Mouse (Mus musculus) CH12.LX (cell line): ENCODE data around the gene Lrrc63. TPM values are rescaled to one million over a fixed set of nuclear protein-coding genes. Genes with fewer than 3 reads are reported as not detected.

Experiments
- DNase-seq: peaks from one replicate; pipeline ENCODE4 v3.0.0-alpha.2; 2013; ENCODE audit errors: extremely low read depth
- H3K27ac ChIP-seq: 2 replicates; pipeline ENCODE4 v1.5.1; 2012; ENCODE audit warnings: low read depth, mild to moderate bottlenecking, control low read depth, moderate library complexity; ENCODE audit not compliant: insufficient read depth
- H3K27me3 ChIP-seq: replicated peaks from 2 replicates; pipeline ENCODE3; 2012; ENCODE audit warnings: inconsistent platforms
- H3K36me3 ChIP-seq, 2 experiments: replicated peaks in 1 of 2; 2 replicates each; pipeline versions ENCODE3 to v1.6.1; 2012; ENCODE audit warnings: inconsistent platforms in 1 of 2, low read length in 1 of 2, mild to moderate bottlenecking in 1 of 2, mixed read lengths in 1 of 2, moderate library complexity in 1 of 2; ENCODE audit not compliant: control insufficient read depth in 1 of 2, insufficient read depth in 1 of 2
- H3K4me1 ChIP-seq, 2 experiments: 2 replicates each; pipeline ENCODE4 v1.6.1; 2012; ENCODE audit warnings: inconsistent platforms in 1 of 2, moderate library complexity in 1 of 2; ENCODE audit not compliant: insufficient read depth in 2 of 2, control insufficient read depth in 1 of 2
- H3K4me2 ChIP-seq: 2 replicates; pipeline ENCODE4 v1.6.1; 2012; ENCODE audit warnings: low read depth, mild to moderate bottlenecking, control low read depth; ENCODE audit not compliant: poor library complexity, insufficient read depth, severe bottlenecking
- H3K4me3 ChIP-seq, 3 experiments: fragments of 150-350 bp in 1 of 3; sonication (generic) in 1 of 3; replicated peaks in 1 of 3; 2 replicates each; pipeline versions ENCODE3 to v1.5.1; 2011 to 2012; ENCODE audit warnings: low read depth in 2 of 3, low read length in 2 of 3, mild to moderate bottlenecking in 2 of 3, moderate library complexity in 2 of 3, control low read depth in 1 of 3, improper control_type of control experiment in 1 of 3, inconsistent platforms in 1 of 3, mixed read lengths in 1 of 3; ENCODE audit not compliant: poor library complexity in 1 of 3
- H3K79me2 ChIP-seq: replicated peaks from 2 replicates; pipeline ENCODE4 v1.6.1; 2012; ENCODE audit warnings: mild to moderate bottlenecking, moderate library complexity; ENCODE audit not compliant: control insufficient read depth, poor library complexity, insufficient read depth, severe bottlenecking; ENCODE audit errors: extremely low read depth
- H3K9ac ChIP-seq: 2 replicates; pipeline ENCODE4 v1.6.1; 2012; ENCODE audit warnings: low read depth, mild to moderate bottlenecking, control low read depth, moderate library complexity; ENCODE audit not compliant: insufficient read depth
- H3K9me3 ChIP-seq: replicated peaks from 2 replicates; pipeline ENCODE3; 2012; ENCODE audit warnings: low read length, inconsistent platforms, mixed read lengths
- BHLHE40 ChIP-seq: IDR thresholded peaks from 2 replicates; pipeline ENCODE4 v1.6.1; 2011; ENCODE audit warnings: mild to moderate bottlenecking, low read depth, low read length, improper control_type of control experiment
- CHD1 ChIP-seq: IDR thresholded peaks from 2 replicates; pipeline ENCODE4 v1.6.1; 2012; ENCODE audit warnings: low read depth, low read length, improper control_type of control experiment, inconsistent platforms
- CHD2 ChIP-seq: IDR thresholded peaks from 2 replicates; pipeline ENCODE4 v1.6.1; 2011; ENCODE audit warnings: low read length, improper control_type of control experiment
- CTCF ChIP-seq, 2 experiments: IDR thresholded peaks in 1 of 2; conservative IDR thresholded peaks in 1 of 2; 2 replicates each; pipeline ENCODE4 v1.5.1; 2011 to 2012; ENCODE audit warnings: low read depth in 2 of 2, low read length in 2 of 2, improper control_type of control experiment in 1 of 2, inconsistent platforms in 1 of 2, mild to moderate bottlenecking in 1 of 2, moderate library complexity in 1 of 2
- E2F4 ChIP-seq: IDR thresholded peaks from 2 replicates; pipeline ENCODE4 v1.6.1; 2011; ENCODE audit warnings: low read depth, low read length, improper control_type of control experiment; ENCODE audit not compliant: insufficient replicate concordance
- ELF1 ChIP-seq: IDR thresholded peaks from 2 replicates; pipeline ENCODE4 v1.6.1; 2014; ENCODE audit warnings: low read depth, mild to moderate bottlenecking, inconsistent platforms, low read length, improper control_type of control experiment
- EP300 ChIP-seq: IDR thresholded peaks from 2 replicates; pipeline ENCODE4 v1.6.1; 2011; ENCODE audit warnings: low read length, improper control_type of control experiment
- ETS1 ChIP-seq: conservative IDR thresholded peaks from 2 replicates; pipeline ENCODE4 v1.6.1; 2012; ENCODE audit warnings: low read depth, mild to moderate bottlenecking, inconsistent platforms, low read length, improper control_type of control experiment, moderate library complexity
- GABPA ChIP-seq: IDR thresholded peaks from 2 replicates; pipeline ENCODE4 v1.6.1; 2012; ENCODE audit warnings: low read depth, low read length, improper control_type of control experiment, inconsistent platforms; ENCODE audit not compliant: insufficient replicate concordance
- HCFC1 ChIP-seq: IDR thresholded peaks from 2 replicates; pipeline ENCODE4 v1.6.1; 2012; ENCODE audit warnings: low read depth, mild to moderate bottlenecking, inconsistent platforms, low read length, improper control_type of control experiment
- IRF4 ChIP-seq: IDR thresholded peaks from 2 replicates; pipeline ENCODE4 v1.6.1; 2014; ENCODE audit warnings: low read depth, mild to moderate bottlenecking, inconsistent platforms, low read length, improper control_type of control experiment
- JUN ChIP-seq: IDR thresholded peaks from 2 replicates; pipeline ENCODE4 v1.6.1; 2011; ENCODE audit warnings: low read depth, mild to moderate bottlenecking, low read length, improper control_type of control experiment, moderate library complexity; ENCODE audit not compliant: insufficient read depth
- JUND ChIP-seq: conservative IDR thresholded peaks from 2 replicates; pipeline ENCODE4 v1.6.1; 2011; ENCODE audit warnings: low read depth, low read length, improper control_type of control experiment
- KAT2A ChIP-seq: IDR thresholded peaks from 2 replicates; pipeline ENCODE4 v1.6.1; 2012; ENCODE audit warnings: low read length, improper control_type of control experiment, inconsistent platforms; ENCODE audit not compliant: insufficient replicate concordance
- MAFK ChIP-seq: IDR thresholded peaks from 2 replicates; pipeline ENCODE4 v1.6.1; 2011; ENCODE audit warnings: low read length, improper control_type of control experiment; ENCODE audit not compliant: insufficient replicate concordance
- MAX ChIP-seq: IDR thresholded peaks from 2 replicates; pipeline ENCODE4 v1.6.1; 2011; ENCODE audit warnings: low read length, improper control_type of control experiment
- MAZ ChIP-seq: IDR thresholded peaks from 2 replicates; pipeline ENCODE4 v1.6.1; 2012; ENCODE audit warnings: low read depth, mild to moderate bottlenecking, inconsistent platforms, low read length, improper control_type of control experiment, moderate library complexity
- MEF2A ChIP-seq: IDR thresholded peaks from 2 replicates; pipeline ENCODE4 v1.6.1; 2014; ENCODE audit warnings: low read depth, mild to moderate bottlenecking, inconsistent platforms, low read length, improper control_type of control experiment, borderline replicate concordance
- MXI1 ChIP-seq: IDR thresholded peaks from 2 replicates; pipeline ENCODE4 v1.6.1; 2011; ENCODE audit warnings: mild to moderate bottlenecking, low read depth, low read length, improper control_type of control experiment
- MYC ChIP-seq: IDR thresholded peaks from 2 replicates; pipeline ENCODE4 v1.6.1; 2011; ENCODE audit warnings: low read depth, mild to moderate bottlenecking, improper control_type of control experiment, low read length
- NELFE ChIP-seq: IDR thresholded peaks from 2 replicates; pipeline ENCODE4 v1.6.1; 2011; ENCODE audit warnings: low read depth, low read length, improper control_type of control experiment
- NRF1 ChIP-seq: IDR thresholded peaks from 2 replicates; pipeline ENCODE4 v1.6.1; 2014; ENCODE audit warnings: low read depth, mild to moderate bottlenecking, inconsistent platforms, low read length, improper control_type of control experiment, moderate library complexity
- PAX5 ChIP-seq: IDR thresholded peaks from 2 replicates; pipeline ENCODE4 v1.6.1; 2012; ENCODE audit warnings: low read length, inconsistent platforms, mixed read lengths
- POLR2A ChIP-seq: IDR thresholded peaks from 2 replicates; pipeline ENCODE4 v1.6.1; 2011; ENCODE audit warnings: low read depth, mild to moderate bottlenecking, improper control_type of control experiment, low read length
- POLR2AphosphoS2 ChIP-seq: IDR thresholded peaks from 2 replicates; pipeline ENCODE4 v1.6.1; 2011; ENCODE audit warnings: low read depth, low read length, improper control_type of control experiment
- RAD21 ChIP-seq: IDR thresholded peaks from 2 replicates; pipeline ENCODE4 v1.6.1; 2011; ENCODE audit warnings: low read depth, mild to moderate bottlenecking, low read length, improper control_type of control experiment, moderate library complexity
- RCOR1 ChIP-seq: conservative IDR thresholded peaks from 2 replicates; pipeline ENCODE4 v1.6.1; 2012; ENCODE audit warnings: low read depth, mild to moderate bottlenecking, inconsistent platforms, low read length, improper control_type of control experiment
- SIN3A ChIP-seq: IDR thresholded peaks from 2 replicates; pipeline ENCODE4 v1.6.1; 2012; ENCODE audit warnings: low read length, improper control_type of control experiment, inconsistent platforms
- SMC3 ChIP-seq: IDR thresholded peaks from 2 replicates; pipeline ENCODE4 v1.6.1; 2011; ENCODE audit warnings: low read depth, low read length, improper control_type of control experiment
- TBP ChIP-seq: conservative IDR thresholded peaks from 2 replicates; pipeline ENCODE4 v1.6.1; 2011; ENCODE audit warnings: low read depth, low read length, improper control_type of control experiment
- TCF12 ChIP-seq: IDR thresholded peaks from 2 replicates; pipeline ENCODE4 v1.6.1; 2014; ENCODE audit warnings: low read depth, mild to moderate bottlenecking, inconsistent platforms, low read length, improper control_type of control experiment
- UBTF ChIP-seq: IDR thresholded peaks from 2 replicates; pipeline ENCODE4 v1.6.1; 2012; ENCODE audit warnings: low read depth, mild to moderate bottlenecking, inconsistent platforms, low read length, improper control_type of control experiment, moderate library complexity
- USF1 ChIP-seq: IDR thresholded peaks from 2 replicates; pipeline ENCODE4 v1.6.1; 2014; ENCODE audit warnings: low read depth, mild to moderate bottlenecking, inconsistent platforms, low read length, improper control_type of control experiment
- USF2 ChIP-seq: conservative IDR thresholded peaks from 2 replicates; pipeline ENCODE4 v1.6.1; 2011; ENCODE audit warnings: low read depth, low read length, improper control_type of control experiment
- ZC3H11A ChIP-seq: IDR thresholded peaks from 2 replicates; pipeline ENCODE4 v1.6.1; 2012; ENCODE audit warnings: low read depth, mild to moderate bottlenecking, inconsistent platforms, low read length, improper control_type of control experiment
- ZKSCAN1 ChIP-seq: IDR thresholded peaks from 2 replicates; pipeline ENCODE4 v1.6.1; 2012; ENCODE audit warnings: low read depth, inconsistent platforms, low read length, improper control_type of control experiment, borderline replicate concordance
- ZMIZ1 ChIP-seq: IDR thresholded peaks from 2 replicates; pipeline ENCODE4 v1.6.1; 2012; ENCODE audit warnings: low read depth, mild to moderate bottlenecking, inconsistent platforms, low read length, improper control_type of control experiment
- ZNF384 ChIP-seq: IDR thresholded peaks from 2 replicates; pipeline ENCODE4 v1.6.1; 2012; ENCODE audit warnings: low read depth, low read length, improper control_type of control experiment, inconsistent platforms
- dilution Hi-C: fragments of 300-500 bp; cut with MboI; formaldehyde crosslinking; loops from 2 replicates; pipeline ENCODE4 v1.14.3; 2020; ENCODE audit warnings: low sequenced_read_pairs; ENCODE audit not compliant: extremely low pct_unique_long_range_greater_than_20kb, extremely low pct_ligation_motif_present
- in situ Hi-C: fragments of 300-500 bp; cut with MboI; formaldehyde crosslinking; loops from 3 replicates; pipeline ENCODE4 v1.14.3; 2019; ENCODE audit warnings: low sequenced_read_pairs, low pct_ligation_motif_present, low pct_unique_long_range_greater_than_20kb, mixed read lengths
- polyA plus RNA-seq: library from polyadenylated mRNA; unstranded; fragments of >175 nt; gene quantifications from 2 replicates; pipeline ENCODE4 v1.2.1, GENCODE M21; 2012; ENCODE audit warnings: low read depth; ENCODE audit not compliant: insufficient read length
- total RNA-seq, 2 experiments: library from RNA; depleted of rRNA; stranded (reverse); fragments of 300-350 nt in 1 of 2; fragments of >200 nt in 1 of 2; gene quantifications; 2 replicates each; pipeline ENCODE4 v1.2.3; 2012 to 2014

Gene Lrrc63
- total and polyA plus RNA-seq, 3 experiments: not detected

DNA sequence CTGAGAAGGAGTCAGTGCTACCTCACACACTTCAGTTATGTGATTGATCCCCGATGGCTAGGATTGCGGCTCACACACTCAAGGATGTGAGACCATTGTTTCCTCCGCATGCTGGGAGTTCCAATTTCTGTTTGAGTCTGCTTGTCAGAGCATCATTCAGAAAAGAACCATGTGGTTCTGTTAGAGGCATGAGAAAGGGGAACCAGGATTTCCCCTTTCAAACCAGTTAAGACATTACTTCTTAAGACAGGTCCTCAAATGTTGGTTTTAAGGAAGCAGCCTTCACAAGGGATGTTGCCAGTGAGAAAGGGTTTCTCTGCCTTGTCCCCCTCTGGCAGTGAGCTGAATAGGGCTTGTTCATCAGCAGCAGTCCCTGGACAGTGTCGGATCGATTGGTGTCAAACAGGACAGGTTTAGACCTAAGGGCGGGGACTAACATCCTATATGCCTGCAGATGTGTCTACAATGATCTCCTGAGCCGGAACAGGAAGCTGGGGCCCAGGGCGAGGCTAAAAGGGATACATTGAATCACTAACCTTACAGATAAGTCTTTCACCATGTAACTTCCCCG is 73.7 kb downstream of the Lrrc63 start:
- DNase-seq: peak; percentile 88
- in situ Hi-C loops: loop anchor here (10.0 to 25.0 kb wide), 2 partner anchors 138 to 655 kb away; no protein-coding TSS in a partner anchor
- dilution Hi-C loops: no loop called here
- peaks cover 11 to 53% of the 10 kb centered on the region in 2 experiments for H3K36me3 ChIP-seq
- no peaks in the 10 kb centered on the region for H3K27me3 ChIP-seq
- peak overlapping the region in 2 of 3 experiments; percentile 32 to 44 for H3K4me3 ChIP-seq
- peaks cover 29 to 72% of the 10 kb centered on the region in 2 experiments for H3K4me1 ChIP-seq
- no peaks in the 10 kb centered on the region for H3K9me3 ChIP-seq
- no peaks in the 10 kb centered on the region for H3K79me2 ChIP-seq
- peak overlapping the region; percentile 86 for H3K4me2 ChIP-seq
- H3K9ac ChIP-seq: peak overlapping the region; percentile 71
- TF ChIP-seq MAZ (0 out of 2 replicates have a peak, but pooled peaks have one; percentile 61), JUN (peak; percentile 66; the same call in 1 of the 2 replicates), MEF2A (peak; percentile 72), RAD21 (no peak; the same call in none of the 2 replicates), ELF1 (peak; percentile 79), CHD1 (0 out of 2 replicates have a peak, but pooled peaks have one; percentile 56), GABPA (no peak), EP300 (peak; percentile 94), IRF4 (peak; percentile 91), USF1 (no peak), CTCF (conservative IDR thresholded peaks at IDR 0.05 in 1 of 2, IDR thresholded peaks at IDR 0.05 in 1 of 2; ENCODE audit: low read depth in 2 of 2, low read length in 2 of 2) (no peak), SMC3 (peak; percentile 20), TCF12 (peak; percentile 67), SIN3A (peak; percentile 93), MXI1 (peak; percentile 97), NELFE (no peak), JUND (peak; percentile 78), ETS1 (peak; percentile 90), ZKSCAN1 (no peak), NRF1 (peak; percentile 37; the same call in 1 of the 2 replicates), CHD2 (peak; percentile 73), MAX (peak; percentile 97), PAX5 (no peak), RCOR1 (peak; percentile 92), MYC (peak; percentile 99), MAFK (peak; percentile 79), USF2 (no peak), ZNF384 (0 out of 2 replicates have a peak, but pooled peaks have one; percentile 17), KAT2A (0 out of 2 replicates have a peak, but pooled peaks have one; percentile 15), POLR2A (peak; percentile 75), E2F4 (no peak), ZC3H11A (no peak), UBTF (peak; percentile 38; the same call in 1 of the 2 replicates), ZMIZ1 (peak; percentile 50; the same call in 1 of the 2 replicates), BHLHE40 (peak; percentile 70), POLR2AphosphoS2 (no peak), HCFC1 (peak; percentile 48), TBP (peak; percentile 79)
- H3K27ac ChIP-seq: peak overlapping the region; percentile 100
